Mouse (Mus musculus) small intestine, adult 2 months (tissue): ENCODE results near the gene Lrrc17.

Experiments
- CTCF ChIP-seq: fragments of 200-500 bp; IDR thresholded peaks from 2 replicates; pipeline ENCODE4 v1.5.1; 2012; ENCODE audit warnings: low read depth, mild to moderate bottlenecking, control low read depth, inconsistent platforms, low read length, moderate library complexity, mixed read lengths; ENCODE audit not compliant: insufficient replicate concordance, insufficient read length; ENCODE audit errors: extremely low read depth
- POLR2A ChIP-seq: fragments of 200-500 bp; IDR thresholded peaks from 2 replicates; pipeline ENCODE4 v1.6.1; 2012; ENCODE audit warnings: low read depth, mild to moderate bottlenecking, control low read depth, inconsistent platforms, low read length, moderate library complexity

- TF ChIP-seq CTCF (no peak), POLR2A (no peak)
Measured at GRCm38 (mm10) chr5:21518207-21518606, 25.2 kb upstream of the Lrrc17 start.
